ENCODE assay signal across 13 mouse cellular contexts in genomic region chr13:59180781-59181180, GRCm38 (mm10).
DNase-seq lines count a peak whose midpoint lies in the region; ATAC-seq and TF ChIP-seq lines count a peak whose summit lies in the region.
"Had no signal": no experiment of that assay in that cellular context is flagged by ENCODE, and none has a peak within 500 bp of the region (broad histone marks: within the 10 kb centered on the region; RNA-seq: fewer than 3 reads in every experiment).

No protein-coding gene starts in this region.

- H3K36me3 ChIP-seq in hindbrain, postnatal 0 days (ENCODE audit: insufficient read depth, low read length) = no peaks in the 10 kb centered on the region
- H3K36me3 ChIP-seq in midbrain, embryonic 12.5 days = no peaks in the 10 kb centered on the region

- no peak for DNase-seq in gastrocnemius, adult 2 months
- no peak for DNase-seq in gastrocnemius, adult 18-20 months (ENCODE audit: low spot score)
- peak; percentile 52 for DNase-seq in brain, embryonic 18.5 days (ENCODE audit: low read depth, low spot score)
- DNase-seq in hindbrain, postnatal 0 days (ENCODE audit: low spot score) = peak; percentile 73
- no peak for DNase-seq in adrenal gland, postnatal 25 days
- no peak for DNase-seq in lung, postnatal 10 days
- no peak for DNase-seq in adrenal gland, postnatal 4 days (ENCODE audit: low spot score in 2 of 2)
- DNase-seq: gastrocnemius, postnatal 10 days; heart, postnatal 14 days; kidney, postnatal 14 days; lung, postnatal 36 days had no signal

- H3K4me3 ChIP-seq in gastrocnemius, adult 2 months = peak overlapping the region; percentile 36
- H3K4me3 ChIP-seq in hindbrain, postnatal 0 days (ENCODE audit: low read length) = no peak overlapping the region
- H3K4me3 ChIP-seq in midbrain, embryonic 12.5 days = no peak overlapping the region

- H3K27me3 ChIP-seq in hindbrain, postnatal 0 days (ENCODE audit: insufficient read depth, low read length) = no peaks in the 10 kb centered on the region
- H3K27me3 ChIP-seq in midbrain, embryonic 12.5 days = no peaks in the 10 kb centered on the region
- H3K27me3 ChIP-seq: CH12.LX had no signal

- peak overlapping the region; percentile 53 for H3K27ac ChIP-seq in gastrocnemius, adult 2 months
- H3K27ac ChIP-seq in hindbrain, postnatal 0 days = peak overlapping the region; percentile 70
- 0 out of 2 replicates have a peak overlapping the region, but pooled peaks have one; percentile 21 for H3K27ac ChIP-seq in midbrain, embryonic 12.5 days (replicated peaks)

- peak; percentile 40; the same call in 1 of the 2 replicates for ATAC-seq in hindbrain, postnatal 0 days
- no peak for ATAC-seq in midbrain, embryonic 12.5 days (ENCODE audit: low FRiP score, low read depth)

- H3K9me3 ChIP-seq in hindbrain, postnatal 0 days (ENCODE audit: low read length) = no peaks in the 10 kb centered on the region
- H3K9me3 ChIP-seq in midbrain, embryonic 12.5 days = no peaks in the 10 kb centered on the region

- intact Hi-C loops in gastrocnemius, adult 2 months (cut with DNase I) = no loop called here

- no peak overlapping the region for H3K9ac ChIP-seq in hindbrain, postnatal 0 days (replicated peaks; ENCODE audit: low read length)
- H3K9ac ChIP-seq in midbrain, embryonic 12.5 days (replicated peaks) = peak overlapping the region; percentile 37; the same call in 1 of the 2 replicates

- peaks cover 8% of the 10 kb centered on the region; the same call in 1 of the 2 replicates for H3K4me1 ChIP-seq in hindbrain, postnatal 0 days (ENCODE audit: insufficient read depth, low read length)
- H3K4me1 ChIP-seq in midbrain, embryonic 12.5 days = peaks cover 13% of the 10 kb centered on the region

- H3K4me2 ChIP-seq in hindbrain, postnatal 0 days (ENCODE audit: low read depth, low read length) = peak overlapping the region; percentile 34
- no peak overlapping the region for H3K4me2 ChIP-seq in midbrain, embryonic 12.5 days (replicated peaks)

- WGBS in hindbrain, postnatal 0 days = 36% methylated on average over 10 of the region's 10 CpGs
- 71% methylated on average over 10 of the region's 10 CpGs for WGBS in midbrain, embryonic 12.5 days

- TF ChIP-seq CTCF in gastrocnemius, adult 2 months (IDR thresholded peaks at IDR 0.05) = no peak
- no peak for TF ChIP-seq CTCF in hindbrain, postnatal 0 days (IDR thresholded peaks at IDR 0.05; ENCODE audit: low read depth)

Comparison
In these comparisons a context has a peak if more than half of its experiments do, and no peak if none do; other contexts are left out.
1. DNase-seq: peak in brain, embryonic 18.5 days (single experiment) and hindbrain, postnatal 0 days (single experiment); none in gastrocnemius, adult 2 months (single experiment), gastrocnemius, adult 18-20 months (single experiment), adrenal gland, postnatal 25 days (single experiment), lung, postnatal 10 days (single experiment) and adrenal gland, postnatal 4 days (0 of 2).
2. Peak in every context shown above with its lines, with median percentiles within 50 percentile points of each other: H3K27ac ChIP-seq.